Mouse (Mus musculus) E14TG2a.4 (cell line): ENCODE data around the gene Gm20388.

Experiments
- H3K27me3 ChIP-seq: 2 replicates; pipeline ENCODE4 v1.6.1; 2014; ENCODE audit warnings: low read length, control low read depth; ENCODE audit not compliant: insufficient read depth
- H3K36me3 ChIP-seq: 2 replicates; pipeline ENCODE4 v1.6.1; 2014; ENCODE audit warnings: low read length, control low read depth; ENCODE audit not compliant: insufficient read depth
- H3K4me1 ChIP-seq: replicated peaks from 2 replicates; pipeline ENCODE4 v1.6.1; 2014; ENCODE audit warnings: low read depth, low read length, control low read depth
- H3K4me3 ChIP-seq: replicated peaks from 2 replicates; pipeline ENCODE4 v1.5.1; 2014; ENCODE audit warnings: mild to moderate bottlenecking, low read length
- H3K9me3 ChIP-seq: 2 replicates; pipeline ENCODE4 v1.6.1; 2014; ENCODE audit warnings: low read length, control low read depth
- CTCF ChIP-seq: conservative IDR thresholded peaks from 2 replicates; pipeline ENCODE4 v1.5.1; 2014; ENCODE audit warnings: low read length
- NANOG ChIP-seq: IDR thresholded peaks from 2 replicates; pipeline ENCODE4 v1.6.1; 2014; ENCODE audit warnings: borderline replicate concordance, low read length, mixed read lengths
- POU5F1 ChIP-seq: IDR thresholded peaks from 2 replicates; pipeline ENCODE4 v1.6.1; 2014; ENCODE audit warnings: low read length, borderline replicate concordance

The Gm20388 gene

GRCm38 (mm10) chr8:122691018-122691417 lies 2780.4 kb downstream of the Gm20388 start:
- Histone ChIP-seq H3K4me1 (peaks cover 13% of the 10 kb centered on the region; the same call in 1 of the 2 replicates), H3K9me3 (no peaks in the 10 kb centered on the region), H3K27me3 (peaks cover 9% of the 10 kb centered on the region; the same call in 1 of the 2 replicates), H3K4me3 (no peak overlapping the region), H3K36me3 (no peaks in the 10 kb centered on the region)
- TF ChIP-seq NANOG: no peak
- no peak for TF ChIP-seq CTCF
- no peak for TF ChIP-seq POU5F1

- H3K36me3 ChIP-seq: no peaks in the 10 kb centered on the region
Observed at GRCm38 (mm10) chr8:122692152-122692551, 2781.5 kb downstream of the Gm20388 start.

GRCm38 (mm10) chr8:122695438-122696042 lies 2784.9 kb downstream of the Gm20388 start:
- H3K36me3 ChIP-seq: no peaks in the 10 kb centered on the region

More at GRCm38 (mm10) chr8:122692152-122692551, 2781.5 kb downstream of the Gm20388 start:
- Histone ChIP-seq H3K4me3 (no peak overlapping the region), H3K9me3 (no peaks in the 10 kb centered on the region), H3K27me3 (no peaks in the 10 kb centered on the region), H3K4me1 (peaks cover 13% of the 10 kb centered on the region; the same call in 1 of the 2 replicates)
- TF ChIP-seq CTCF (no peak), NANOG (no peak), POU5F1 (no peak)

GRCm38 (mm10) chr8:122697181-122697581 lies 2786.5 kb downstream of the Gm20388 start:
- TF ChIP-seq CTCF (peak; percentile 100), NANOG (no peak)
- no peaks in the 10 kb centered on the region for H3K9me3 ChIP-seq
- peaks cover 25% of the 10 kb centered on the region for H3K4me1 ChIP-seq
- no peaks in the 10 kb centered on the region for H3K27me3 ChIP-seq
- H3K36me3 ChIP-seq: no peaks in the 10 kb centered on the region
- no peak overlapping the region; the same call in 1 of the 2 replicates for H3K4me3 ChIP-seq

More at GRCm38 (mm10) chr8:122695438-122696042, 2784.9 kb downstream of the Gm20388 start:
- Histone ChIP-seq H3K9me3 (no peaks in the 10 kb centered on the region), H3K27me3 (no peaks in the 10 kb centered on the region), H3K4me3 (no peak overlapping the region), H3K4me1 (peaks cover 32% of the 10 kb centered on the region)
- no peak for TF ChIP-seq POU5F1
- no peak for TF ChIP-seq CTCF
- TF ChIP-seq NANOG: no peak

- no peaks in the 10 kb centered on the region for H3K36me3 ChIP-seq
- H3K27me3 ChIP-seq: no peaks in the 10 kb centered on the region
- H3K9me3 ChIP-seq: no peaks in the 10 kb centered on the region
- peaks cover 22% of the 10 kb centered on the region for H3K4me1 ChIP-seq
- no peak for TF ChIP-seq POU5F1
- TF ChIP-seq NANOG: no peak
- no peak for TF ChIP-seq CTCF
- peak overlapping the region; percentile 58 for H3K4me3 ChIP-seq
Observed at GRCm38 (mm10) chr8:122697586-122697985, 2786.9 kb downstream of the Gm20388 start.

GRCm38 (mm10) chr8:122698254-122698768 lies 2787.7 kb downstream of the Gm20388 start:
- no peak for TF ChIP-seq CTCF
- no peak for TF ChIP-seq NANOG
- TF ChIP-seq POU5F1: no peak
- peak overlapping the region; percentile 58 for H3K4me3 ChIP-seq
- H3K4me1 ChIP-seq: peaks cover 22% of the 10 kb centered on the region
- H3K27me3 ChIP-seq: no peaks in the 10 kb centered on the region
- H3K36me3 ChIP-seq: no peaks in the 10 kb centered on the region
- H3K9me3 ChIP-seq: no peaks in the 10 kb centered on the region

GRCm38 (mm10) chr8:122699005-122699492 lies 2788.4 kb downstream of the Gm20388 start, which contains the start of gene Cbfa2t3:
Cbfa2t3 (minus strand) TSS chr8:122699109.
- Histone ChIP-seq H3K36me3 (no peaks in the 10 kb centered on the region), H3K4me3 (peak within 1 kb of the TSS; percentile 58), H3K4me1 (peaks cover 22% of the 10 kb centered on the region), H3K9me3 (no peaks in the 10 kb centered on the region), H3K27me3 (no peaks in the 10 kb centered on the region)
- TF ChIP-seq NANOG (no peak), CTCF (no peak), POU5F1 (no peak)

- Histone ChIP-seq H3K27me3 (no peaks in the 10 kb centered on the region), H3K4me1 (peaks cover 31% of the 10 kb centered on the region), H3K36me3 (no peaks in the 10 kb centered on the region), H3K4me3 (no peak overlapping the region), H3K9me3 (no peaks in the 10 kb centered on the region)
- no peak for TF ChIP-seq POU5F1
- no peak for TF ChIP-seq NANOG
- no peak for TF ChIP-seq CTCF
Observed at GRCm38 (mm10) chr8:122700628-122701027, 2790.0 kb downstream of the Gm20388 start.
